Mouse (Mus musculus) megakaryocyte, embryonic 14.5 days (primary cell): Measurements from ENCODE around the gene Gm9918. TPM values are rescaled to one million over a fixed set of nuclear protein-coding genes. Genes with fewer than 3 reads are reported as not detected.

Experiments used
- H3K27me3 ChIP-seq: replicated peaks from 2 replicates; pipeline ENCODE3; 2012; ENCODE audit warnings: inconsistent platforms
- H3K36me3 ChIP-seq: replicated peaks from 2 replicates; pipeline ENCODE3; 2012; ENCODE audit warnings: low read length, inconsistent platforms, mixed read lengths
- H3K4me1 ChIP-seq: 2 replicates; pipeline ENCODE4 v1.6.1; 2012; ENCODE audit warnings: inconsistent platforms
- H3K4me3 ChIP-seq: replicated peaks from 2 replicates; pipeline ENCODE3; 2012; ENCODE audit warnings: moderate library complexity, mild to moderate bottlenecking, inconsistent platforms
- H3K9me3 ChIP-seq: 2 replicates; pipeline ENCODE4 v1.6.1; 2012; ENCODE audit warnings: inconsistent platforms
- FLI1 ChIP-seq: IDR thresholded peaks from 2 replicates; pipeline ENCODE4 v1.6.1; 2012; ENCODE audit warnings: low read length, inconsistent platforms, mixed read lengths
- GATA1 ChIP-seq: IDR thresholded peaks from 3 replicates; pipeline ENCODE4 v1.6.1; 2012; ENCODE audit warnings: mixed read lengths, low read length, inconsistent platforms, borderline replicate concordance
- polyA plus RNA-seq: library from polyadenylated mRNA; stranded (reverse); fragments of >175 nt; gene quantifications from 2 replicates; pipeline ENCODE4 v1.2.3, GENCODE M21; 2012; ENCODE audit warnings: low replicate concordance; ENCODE audit not compliant: insufficient read depth

Gm9918 gene
- polyA plus RNA-seq, 1 experiment = not detected

DNA sequence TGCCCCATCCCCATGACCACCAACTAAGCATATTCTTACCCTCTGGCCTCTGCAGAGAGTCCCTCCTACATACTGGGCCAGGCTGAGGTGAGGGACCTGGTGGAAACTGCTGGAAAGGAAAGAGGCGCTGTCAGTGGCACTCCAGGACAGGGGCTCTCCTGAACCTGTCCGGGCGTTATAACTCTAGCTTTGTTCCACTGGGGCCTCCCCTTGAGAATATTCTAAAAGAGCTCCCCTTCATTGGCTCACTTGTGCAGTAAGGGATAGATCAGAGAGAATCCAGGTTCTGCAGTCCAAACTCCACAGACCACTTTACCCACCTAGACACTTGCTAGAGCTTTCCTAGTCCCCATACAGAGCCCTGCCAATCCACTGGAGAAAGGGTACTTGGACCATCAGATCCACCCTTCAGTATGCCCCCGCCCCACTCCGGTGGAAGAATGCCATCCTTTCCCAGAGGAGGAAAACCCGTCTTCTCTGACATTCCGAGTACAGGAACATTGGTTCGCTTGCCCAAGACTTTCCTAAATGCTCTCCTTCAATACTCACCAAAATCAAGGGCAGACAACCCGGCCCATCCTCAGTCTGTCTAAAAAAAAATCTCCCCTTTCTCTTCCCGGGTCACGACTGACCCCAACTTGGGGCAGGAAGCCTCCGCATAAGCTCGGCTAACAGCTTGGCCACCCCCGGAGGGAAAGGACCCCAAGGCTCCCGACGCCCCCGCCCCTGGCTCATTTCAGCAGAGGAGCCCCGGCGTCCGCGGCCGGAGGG, 13.7 kb upstream of the Gm9918 start:
- H3K9me3 ChIP-seq = no peaks in the 10 kb centered on the region
- peak overlapping the region; percentile 90 for H3K4me3 ChIP-seq
- no peaks in the 10 kb centered on the region for H3K36me3 ChIP-seq
- peaks cover 83% of the 10 kb centered on the region for H3K27me3 ChIP-seq
- TF ChIP-seq GATA1 (no peak), FLI1 (no peak)
- H3K4me1 ChIP-seq = peaks cover 39% of the 10 kb centered on the region

DNA sequence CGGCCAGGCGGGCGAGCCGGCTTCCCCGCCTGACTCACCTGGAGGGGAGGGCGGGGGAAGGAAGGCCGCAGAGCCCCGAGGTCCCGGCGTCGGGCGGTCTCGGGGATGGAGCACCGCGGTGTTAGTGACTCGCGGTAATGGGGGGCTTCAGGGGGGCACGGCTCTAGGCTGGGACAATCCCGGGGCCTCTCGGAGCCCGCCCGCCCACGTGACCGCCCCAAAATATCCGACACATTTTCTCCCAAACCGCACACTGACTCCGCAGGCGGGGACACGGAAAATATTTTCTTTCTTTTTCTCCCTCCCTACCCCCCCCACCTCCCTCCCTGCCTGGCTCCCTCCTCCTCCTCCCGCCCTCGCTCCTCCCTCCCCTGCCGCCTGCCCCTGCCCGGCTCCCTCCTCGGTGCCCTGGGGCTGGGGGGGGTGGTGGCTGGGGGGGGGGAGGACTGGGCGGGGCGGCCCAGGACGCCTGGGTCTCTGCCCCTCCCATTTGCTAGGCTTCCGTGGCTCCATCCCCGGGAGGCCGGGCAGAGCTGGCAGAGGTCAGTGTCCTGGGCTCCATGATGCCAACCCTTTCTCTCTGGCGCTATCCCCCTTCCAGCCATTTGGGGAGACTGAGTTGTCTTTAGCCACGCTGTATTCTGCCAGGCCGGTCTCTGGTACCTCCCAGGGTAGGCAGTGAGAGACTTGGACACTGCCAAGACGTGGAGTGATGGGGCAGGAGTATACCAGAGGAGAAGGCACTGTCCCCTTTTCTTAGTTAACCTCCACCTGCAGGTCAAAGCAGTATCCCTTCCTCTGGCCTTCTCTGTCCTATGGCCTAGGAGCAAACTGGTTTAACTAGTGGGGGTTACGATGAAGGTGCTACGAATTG, 12.9 kb upstream of the Gm9918 start, which contains the start of gene Rarg:
Gene Rarg, minus strand, starts transcription at position 316 of the 874 bp plus-strand sequence.
- Histone ChIP-seq H3K4me3 (peak within 1 kb of the TSS; percentile 90), H3K4me1 (peaks cover 46% of the 10 kb centered on the region), H3K36me3 (no peaks in the 10 kb centered on the region), H3K27me3 (peaks cover 83% of the 10 kb centered on the region), H3K9me3 (no peaks in the 10 kb centered on the region)
- no peak for TF ChIP-seq FLI1
- no peak for TF ChIP-seq GATA1

DNA sequence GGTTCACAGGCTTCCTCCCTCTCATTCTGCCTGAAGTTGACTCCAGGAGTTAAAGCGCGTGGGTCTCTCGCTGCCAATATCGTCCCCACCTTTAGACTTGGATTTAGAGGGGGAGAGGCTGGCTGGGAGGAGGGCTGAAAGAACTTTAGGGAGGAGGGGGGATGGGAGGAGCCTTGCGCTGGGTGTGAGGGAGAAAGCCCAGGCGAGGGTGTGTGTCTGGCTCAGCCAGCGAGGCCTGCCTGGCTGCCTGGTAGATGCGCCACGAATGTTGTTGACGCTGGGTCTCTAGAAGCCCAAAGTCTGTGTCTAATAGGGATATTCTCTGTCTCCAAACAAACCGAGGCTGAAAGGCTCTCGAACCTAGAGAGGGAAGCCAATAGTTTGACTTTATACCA, 12.3 kb upstream of the Gm9918 start:
- no peak for TF ChIP-seq GATA1
- no peak for TF ChIP-seq FLI1
- H3K36me3 ChIP-seq = no peaks in the 10 kb centered on the region
- H3K4me1 ChIP-seq = peaks cover 49% of the 10 kb centered on the region
- H3K27me3 ChIP-seq = peaks cover 84% of the 10 kb centered on the region
- H3K4me3 ChIP-seq = peak overlapping the region; percentile 90
- H3K9me3 ChIP-seq = no peaks in the 10 kb centered on the region

DNA sequence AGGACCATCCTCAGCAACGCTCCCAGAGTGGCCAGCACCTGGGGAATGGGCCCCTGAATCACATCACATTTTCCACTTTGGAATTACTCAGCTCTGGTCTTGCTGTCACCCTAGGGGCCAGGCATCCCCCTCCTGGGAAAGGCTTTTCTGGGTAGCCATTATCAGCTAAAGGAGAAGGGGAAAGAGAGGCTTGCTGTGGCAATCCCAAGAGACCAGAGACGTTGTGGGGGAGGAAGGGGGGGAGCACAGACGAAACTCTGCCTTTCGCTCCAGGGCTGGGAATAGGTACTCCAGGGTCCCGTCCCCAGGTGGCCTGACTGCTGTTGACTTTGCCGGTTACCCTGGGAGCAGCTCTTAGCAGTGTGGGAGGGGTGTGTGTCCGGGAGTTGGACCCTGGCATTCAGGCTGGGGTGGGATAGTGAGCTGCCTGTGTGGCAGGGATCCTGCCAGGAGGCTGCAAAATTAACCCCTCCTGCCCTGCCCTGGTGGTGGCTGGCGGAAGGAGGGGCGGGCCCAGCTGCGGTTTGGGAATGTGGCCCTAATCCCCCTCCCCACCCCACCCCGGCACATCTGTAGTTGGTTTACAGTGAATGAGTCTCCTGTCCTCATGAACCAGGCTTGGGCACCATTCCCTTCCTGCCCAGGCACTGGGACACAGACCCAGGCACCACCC, 11.6 kb upstream of the Gm9918 start:
- Histone ChIP-seq H3K4me1 (peaks cover 49% of the 10 kb centered on the region), H3K4me3 (no peak overlapping the region), H3K36me3 (no peaks in the 10 kb centered on the region), H3K27me3 (peaks cover 85% of the 10 kb centered on the region), H3K9me3 (no peaks in the 10 kb centered on the region)
- TF ChIP-seq GATA1 (no peak), FLI1 (no peak)

DNA sequence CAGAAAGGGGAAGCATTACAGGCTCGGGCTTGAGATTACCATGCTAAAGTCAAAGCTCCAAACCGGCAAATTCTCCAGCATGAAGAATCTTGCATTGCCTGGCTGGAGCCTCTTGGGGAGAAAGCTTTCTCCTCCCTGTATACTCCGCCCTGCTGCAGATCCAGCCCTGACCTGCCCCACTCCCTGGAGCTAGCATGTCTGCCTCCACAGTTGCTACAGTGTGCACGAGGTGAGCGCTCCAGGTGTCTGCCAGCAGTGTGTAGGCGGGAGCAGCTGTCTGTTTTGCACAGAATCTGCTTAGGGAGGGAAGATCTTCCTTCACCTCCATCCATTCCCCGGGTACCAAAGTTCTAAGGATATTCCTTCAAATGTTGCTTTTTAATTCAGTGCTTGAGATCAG, 7.8 kb upstream of the Gm9918 start:
- Histone ChIP-seq H3K27me3 (peaks cover 60% of the 10 kb centered on the region), H3K4me1 (peaks cover 32% of the 10 kb centered on the region)
- TF ChIP-seq GATA1 (no peak), FLI1 (no peak)

GRCm38 (mm10) chr15:102263037-102263436, 7.3 kb upstream of the Gm9918 start:
- TF ChIP-seq GATA1 = no peak
- TF ChIP-seq FLI1 = no peak
- H3K27me3 ChIP-seq = peaks cover 55% of the 10 kb centered on the region

More for the DNA sequence above, 7.8 kb upstream of the Gm9918 start:
- Histone ChIP-seq H3K36me3 (no peaks in the 10 kb centered on the region), H3K4me3 (peak overlapping the region; percentile 59), H3K9me3 (no peaks in the 10 kb centered on the region)

GRCm38 (mm10) chr15:102265548-102265947, 4.8 kb upstream of the Gm9918 start:
- Histone ChIP-seq H3K4me3 (no peak overlapping the region), H3K36me3 (no peaks in the 10 kb centered on the region), H3K4me1 (peaks cover 13% of the 10 kb centered on the region), H3K9me3 (no peaks in the 10 kb centered on the region), H3K27me3 (peaks cover 43% of the 10 kb centered on the region)
- TF ChIP-seq GATA1 (no peak), FLI1 (no peak)

More at GRCm38 (mm10) chr15:102263037-102263436, 7.3 kb upstream of the Gm9918 start:
- H3K9me3 ChIP-seq = no peaks in the 10 kb centered on the region
- H3K36me3 ChIP-seq = no peaks in the 10 kb centered on the region
- peaks cover 28% of the 10 kb centered on the region for H3K4me1 ChIP-seq
- H3K4me3 ChIP-seq = no peak overlapping the region

DNA sequence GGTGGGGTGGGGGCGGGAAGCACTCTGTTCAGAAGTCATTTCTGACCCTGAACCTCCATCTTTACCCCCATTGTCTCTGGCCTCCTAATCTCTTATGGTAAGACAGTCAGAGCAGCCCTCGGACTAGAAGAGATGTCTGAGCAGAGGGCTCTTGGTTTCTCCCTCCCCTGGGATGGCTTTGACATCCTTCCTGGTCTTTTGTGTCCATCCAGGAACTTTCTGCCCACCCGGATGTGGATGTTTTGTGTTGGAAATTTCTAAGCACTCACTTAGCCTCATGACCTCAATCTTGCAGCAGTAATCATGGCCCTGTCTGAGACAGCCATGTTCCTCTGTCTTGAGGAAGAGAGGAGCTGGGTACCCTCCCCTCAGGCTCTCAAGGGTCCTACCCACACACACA, 1.1 kb downstream of the Gm9918 start:
- Histone ChIP-seq H3K27me3 (peaks cover 23% of the 10 kb centered on the region), H3K36me3 (no peaks in the 10 kb centered on the region), H3K4me3 (no peak overlapping the region), H3K9me3 (no peaks in the 10 kb centered on the region), H3K4me1 (peaks cover 16% of the 10 kb centered on the region)
- TF ChIP-seq FLI1 = no peak
- no peak for TF ChIP-seq GATA1

GRCm38 (mm10) chr15:102273982-102274716, 3.8 kb downstream of the Gm9918 start:
- Histone ChIP-seq H3K4me3 (no peak overlapping the region), H3K27me3 (peaks cover 21% of the 10 kb centered on the region), H3K9me3 (no peaks in the 10 kb centered on the region), H3K36me3 (no peaks in the 10 kb centered on the region), H3K4me1 (peaks cover 22% of the 10 kb centered on the region)
- no peak for TF ChIP-seq FLI1
- no peak for TF ChIP-seq GATA1

- peaks cover 46% of the 10 kb centered on the region for H3K4me1 ChIP-seq
- no peaks in the 10 kb centered on the region for H3K9me3 ChIP-seq
- TF ChIP-seq GATA1 (no peak), FLI1 (no peak)
- H3K4me3 ChIP-seq = peak overlapping the region; percentile 98
- no peaks in the 10 kb centered on the region for H3K27me3 ChIP-seq
- H3K36me3 ChIP-seq = peaks cover 26% of the 10 kb centered on the region
Observed at GRCm38 (mm10) chr15:102278726-102279091, 8.3 kb downstream of the Gm9918 start.
